Mouse (Mus musculus) erythroblast, embryonic 14.5 days (primary cell): ENCODE results near the gene Nr6a1. TPM values are rescaled to one million over a fixed set of nuclear protein-coding genes. Genes with fewer than 3 reads are reported as not detected.
A peak's percentile ranks its signal among the peaks of the same experiment; 100 is the strongest.

ENCODE experiments used
- H3K27me3 ChIP-seq: 2 replicates; pipeline ENCODE4 v1.6.1; 2012; ENCODE audit warnings: inconsistent platforms; ENCODE audit not compliant: control insufficient read depth
- H3K36me3 ChIP-seq: 2 replicates; pipeline ENCODE4 v1.6.1; 2012; ENCODE audit warnings: mild to moderate bottlenecking, inconsistent platforms; ENCODE audit not compliant: control insufficient read depth
- H3K4me1 ChIP-seq: 2 replicates; pipeline ENCODE4 v1.6.1; 2012; ENCODE audit warnings: inconsistent platforms; ENCODE audit not compliant: control insufficient read depth
- H3K4me3 ChIP-seq: replicated peaks from 2 replicates; pipeline ENCODE3; 2012; ENCODE audit warnings: moderate library complexity, mild to moderate bottlenecking, inconsistent platforms
- H3K9me3 ChIP-seq: 2 replicates; pipeline ENCODE4 v1.6.1; 2012; ENCODE audit warnings: low read length, inconsistent platforms, mixed read lengths; ENCODE audit not compliant: control insufficient read depth
- GATA1 ChIP-seq: IDR thresholded peaks from 2 replicates; pipeline ENCODE4 v1.6.1; 2012; ENCODE audit warnings: low read length, inconsistent platforms, mixed read lengths
- TAL1 ChIP-seq: IDR thresholded peaks from 3 replicates; pipeline ENCODE4 v1.6.1; 2012; ENCODE audit warnings: low read length, inconsistent platforms, mixed read lengths
- polyA plus RNA-seq: library from polyadenylated mRNA; stranded (reverse); fragments of >175 nt; gene quantifications from 2 replicates; pipeline ENCODE4 v1.2.3, GENCODE M21; 2012

Nr6a1 gene
- not detected in 2 replicates for polyA plus RNA-seq

- H3K27me3 ChIP-seq = peaks cover 61% of the 10 kb centered on the region
- no peak for TF ChIP-seq GATA1
- no peak for TF ChIP-seq TAL1
- peaks cover 3% of the 10 kb centered on the region; the same call in 1 of the 2 replicates for H3K9me3 ChIP-seq
- peaks cover 36% of the 10 kb centered on the region for H3K4me1 ChIP-seq
- no peaks in the 10 kb centered on the region for H3K36me3 ChIP-seq
- H3K4me3 ChIP-seq = peak within 1 kb of the TSS; percentile 75
Measured at GRCm38 (mm10) chr2:38927115-38927979, at the start of gene Nr6a1. Gene Nr6a1 (minus strand): TSS chr2:38927688.

- H3K4me3 ChIP-seq = no peak overlapping the region
- H3K9me3 ChIP-seq = no peaks in the 10 kb centered on the region
- TF ChIP-seq TAL1 (no peak), GATA1 (no peak)
- H3K27me3 ChIP-seq = peaks cover 24% of the 10 kb centered on the region
- H3K36me3 ChIP-seq = no peaks in the 10 kb centered on the region
- H3K4me1 ChIP-seq = peaks cover 33% of the 10 kb centered on the region
Measured at GRCm38 (mm10) chr2:38975941-38976805, 48.7 kb upstream of the Nr6a1 start.

- Histone ChIP-seq H3K36me3 (no peaks in the 10 kb centered on the region), H3K27me3 (peaks cover 20% of the 10 kb centered on the region), H3K9me3 (no peaks in the 10 kb centered on the region), H3K4me1 (peaks cover 43% of the 10 kb centered on the region), H3K4me3 (no peak overlapping the region)
- TF ChIP-seq GATA1 (no peak), TAL1 (no peak)
Measured at GRCm38 (mm10) chr2:38975181-38975580, 47.7 kb upstream of the Nr6a1 start.

- H3K9me3 ChIP-seq = no peaks in the 10 kb centered on the region
- peaks cover 16% of the 10 kb centered on the region for H3K27me3 ChIP-seq
- no peak overlapping the region for H3K4me3 ChIP-seq
- peaks cover 52% of the 10 kb centered on the region for H3K4me1 ChIP-seq
- no peaks in the 10 kb centered on the region for H3K36me3 ChIP-seq
- no peak for TF ChIP-seq GATA1
- TF ChIP-seq TAL1 = no peak
Measured at GRCm38 (mm10) chr2:38974171-38974570, 46.7 kb upstream of the Nr6a1 start.

GRCm38 (mm10) chr2:38973701-38974100 is 46.2 kb upstream of the Nr6a1 start:
- Histone ChIP-seq H3K4me3 (no peak overlapping the region), H3K27me3 (peaks cover 16% of the 10 kb centered on the region), H3K9me3 (no peaks in the 10 kb centered on the region), H3K4me1 (peaks cover 56% of the 10 kb centered on the region), H3K36me3 (no peaks in the 10 kb centered on the region)
- TF ChIP-seq TAL1 (no peak), GATA1 (no peak)

- TF ChIP-seq TAL1 = no peak
- no peak for TF ChIP-seq GATA1
Measured at GRCm38 (mm10) chr2:38973223-38973622, 45.7 kb upstream of the Nr6a1 start.

GRCm38 (mm10) chr2:38970057-38970456 is 42.6 kb upstream of the Nr6a1 start:
- Histone ChIP-seq H3K4me1 (peaks cover 46% of the 10 kb centered on the region), H3K9me3 (no peaks in the 10 kb centered on the region)

More at GRCm38 (mm10) chr2:38973223-38973622, 45.7 kb upstream of the Nr6a1 start:
- Histone ChIP-seq H3K9me3 (no peaks in the 10 kb centered on the region), H3K4me1 (peaks cover 56% of the 10 kb centered on the region), H3K4me3 (no peak overlapping the region), H3K36me3 (no peaks in the 10 kb centered on the region), H3K27me3 (peaks cover 16% of the 10 kb centered on the region)

GRCm38 (mm10) chr2:38969650-38970049 is 42.2 kb upstream of the Nr6a1 start:
- Histone ChIP-seq H3K36me3 (no peaks in the 10 kb centered on the region), H3K4me1 (peaks cover 46% of the 10 kb centered on the region), H3K27me3 (no peaks in the 10 kb centered on the region), H3K9me3 (no peaks in the 10 kb centered on the region), H3K4me3 (no peak overlapping the region)
- TF ChIP-seq GATA1 (no peak), TAL1 (no peak)

More at GRCm38 (mm10) chr2:38970057-38970456, 42.6 kb upstream of the Nr6a1 start:
- Histone ChIP-seq H3K4me3 (no peak overlapping the region), H3K36me3 (no peaks in the 10 kb centered on the region), H3K27me3 (no peaks in the 10 kb centered on the region)
- peak; percentile 63 for TF ChIP-seq TAL1
- TF ChIP-seq GATA1 = peak; percentile 53; the same call in 1 of the 2 replicates

- Histone ChIP-seq H3K4me1 (peaks cover 8% of the 10 kb centered on the region), H3K4me3 (no peak overlapping the region), H3K9me3 (no peaks in the 10 kb centered on the region), H3K36me3 (no peaks in the 10 kb centered on the region), H3K27me3 (no peaks in the 10 kb centered on the region)
- TF ChIP-seq GATA1 = no peak
- TF ChIP-seq TAL1 = no peak
Measured at GRCm38 (mm10) chr2:38964198-38964597, 36.7 kb upstream of the Nr6a1 start.
